Mouse (Mus musculus): Measurements from ENCODE around the gene Eid2b. TPM values are rescaled to one million over a fixed set of nuclear protein-coding genes. Genes with fewer than 3 reads are reported as not detected.
"Not testable (repeated sequence)": the region's sequence is repeated elsewhere in the genome, so short reads cannot be mapped to it uniquely, and the experiment has no call there.

The Eid2b gene
- 10 to 100 TPM; 13.7 to 16.8 (median 15.2) TPM for total RNA-seq (2022)

DNA sequence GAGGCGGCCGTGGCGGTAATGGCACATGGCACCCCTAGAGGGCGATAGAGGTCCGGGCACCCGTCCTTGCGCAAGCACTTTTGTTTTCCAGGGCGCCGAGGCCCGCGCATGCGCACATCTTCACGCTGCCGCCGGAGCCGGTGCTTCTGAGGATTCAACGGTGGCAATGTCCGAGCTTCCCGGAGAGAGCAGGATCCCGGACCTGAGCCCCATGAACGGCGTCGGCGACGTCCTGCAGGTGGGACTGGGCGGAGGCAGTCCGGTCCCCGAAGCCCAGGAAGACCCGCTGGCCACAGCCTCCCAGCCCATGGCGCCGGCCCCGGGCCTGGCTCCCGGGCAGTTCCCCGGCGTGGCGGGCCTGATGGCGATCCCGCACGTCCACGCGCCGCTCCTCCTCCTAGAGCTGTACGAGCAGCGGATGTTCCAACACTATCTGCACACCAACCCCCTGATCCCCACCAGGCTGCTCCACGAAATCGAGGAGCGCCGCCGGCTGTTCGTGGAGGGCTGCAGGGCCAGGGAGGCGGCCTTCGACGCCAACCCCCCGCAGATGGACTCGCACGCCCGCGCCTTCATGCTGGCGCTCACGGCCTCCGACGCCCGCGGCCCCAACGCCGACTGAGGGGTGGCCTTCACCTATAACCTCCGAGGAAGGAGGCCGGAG, at the start of gene Eid2b:
TSS of gene Eid2b (plus strand) at position 125 of the 664 bp plus-strand sequence.
- peak; percentile 95 for DNase-seq (ENCODE audit: low spot score)

DNA sequence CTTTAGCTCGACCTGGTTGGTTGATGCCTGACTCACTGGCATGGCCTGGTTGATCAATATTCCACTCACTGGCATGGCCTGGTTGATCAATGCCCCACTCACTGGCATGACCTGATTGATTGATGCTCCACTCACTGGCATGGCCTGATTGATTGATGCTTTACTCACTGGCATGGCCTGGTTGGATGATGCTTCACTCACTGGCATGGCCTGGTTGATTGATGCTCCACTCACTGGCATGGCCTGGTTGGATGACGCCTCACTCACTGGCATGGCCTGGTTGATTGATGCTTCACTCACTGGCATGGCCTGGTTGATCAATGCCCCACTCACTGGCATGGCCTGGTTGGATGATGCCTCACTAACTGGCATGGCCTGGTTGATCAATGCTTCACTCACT, 33.6 kb upstream of the Eid2b start:
- not testable (repeated sequence) for DNase-seq (ENCODE audit: low spot score)

- DNase-seq (ENCODE audit: low spot score), result no peak
Observed at GRCm38 (mm10) chr7:28248957-28249356, 28.6 kb upstream of the Eid2b start.

DNA sequence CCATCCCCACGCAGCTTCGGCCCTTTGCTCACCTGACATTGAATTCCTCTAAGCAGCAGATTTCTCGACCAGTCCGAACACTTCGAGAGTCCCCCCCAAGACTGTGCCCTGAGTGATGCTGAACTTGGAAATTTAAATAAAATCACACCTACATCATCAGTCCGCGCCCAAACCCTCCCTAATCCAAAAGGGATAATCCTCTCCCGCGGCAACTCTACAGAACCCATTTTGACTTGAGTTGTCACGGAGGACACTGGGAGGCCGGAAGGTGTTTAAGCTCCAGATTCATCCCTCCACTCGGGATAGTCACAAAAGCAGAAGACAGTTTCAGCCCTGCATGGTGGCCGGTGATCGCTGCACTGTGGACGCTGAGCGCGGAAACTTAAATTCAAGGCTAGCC, 25.6 kb upstream of the Eid2b start:
- DNase-seq (ENCODE audit: low spot score), result no peak

DNA sequence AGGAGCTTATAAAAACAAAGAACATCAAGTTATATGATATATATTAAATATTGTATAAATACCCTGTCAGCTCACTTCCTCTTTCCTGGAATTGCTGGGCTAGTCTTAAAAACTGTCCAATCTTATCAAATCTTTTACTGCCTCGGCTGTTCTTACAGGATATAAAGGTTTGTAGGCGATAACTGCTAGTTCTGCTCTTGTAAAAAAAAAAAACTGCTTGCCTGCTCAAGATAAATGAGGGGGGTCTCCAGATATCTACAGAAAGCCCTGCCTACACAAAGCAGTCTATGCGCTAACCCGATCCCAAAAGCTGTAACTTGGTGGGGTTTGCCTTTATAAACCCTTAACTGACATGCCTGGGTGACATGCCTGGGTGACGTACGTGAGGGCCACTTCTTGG, 22.9 kb upstream of the Eid2b start:
- no peak for DNase-seq (ENCODE audit: low spot score)

DNA sequence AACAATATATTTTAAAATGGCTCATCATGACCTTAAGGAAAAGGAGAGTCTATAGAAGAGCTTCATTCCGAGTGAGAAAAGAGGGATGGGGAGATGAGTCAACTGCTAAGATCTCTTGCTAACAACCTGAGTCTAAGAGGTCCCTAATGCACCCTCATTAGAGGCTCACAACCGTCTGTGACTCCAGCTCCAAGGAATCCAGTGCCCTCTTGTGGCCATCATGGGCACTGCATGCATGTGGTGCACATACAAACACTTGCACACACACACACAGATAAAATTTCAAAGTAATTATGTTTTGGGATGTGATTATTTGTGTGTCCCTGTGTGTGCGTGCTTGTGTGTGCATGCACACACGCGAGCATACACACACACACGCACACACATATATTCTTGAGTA, 22.1 kb upstream of the Eid2b start:
- no peak for DNase-seq (ENCODE audit: low spot score)

DNA sequence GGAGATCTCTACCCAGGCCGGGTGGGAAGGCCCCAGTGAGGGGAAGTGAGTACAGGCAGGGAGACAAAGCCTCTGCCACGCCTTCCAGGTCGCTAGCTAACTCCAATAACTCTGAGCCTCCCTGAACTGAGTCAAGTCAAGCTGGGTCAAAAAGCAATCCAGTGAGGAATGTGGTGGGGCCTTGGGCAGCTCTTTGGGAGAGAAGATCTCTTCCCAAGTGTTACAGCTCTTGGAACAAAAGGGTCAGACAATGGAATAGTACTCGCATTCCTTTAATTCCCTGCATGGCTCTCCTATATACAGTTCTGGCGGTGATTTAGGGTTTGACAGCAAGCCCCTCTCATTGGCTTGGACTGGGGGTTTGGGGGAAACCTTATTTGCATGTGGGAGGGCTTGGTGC, 14.7 kb upstream of the Eid2b start:
- DNase-seq (ENCODE audit: low spot score), result no peak

DNA sequence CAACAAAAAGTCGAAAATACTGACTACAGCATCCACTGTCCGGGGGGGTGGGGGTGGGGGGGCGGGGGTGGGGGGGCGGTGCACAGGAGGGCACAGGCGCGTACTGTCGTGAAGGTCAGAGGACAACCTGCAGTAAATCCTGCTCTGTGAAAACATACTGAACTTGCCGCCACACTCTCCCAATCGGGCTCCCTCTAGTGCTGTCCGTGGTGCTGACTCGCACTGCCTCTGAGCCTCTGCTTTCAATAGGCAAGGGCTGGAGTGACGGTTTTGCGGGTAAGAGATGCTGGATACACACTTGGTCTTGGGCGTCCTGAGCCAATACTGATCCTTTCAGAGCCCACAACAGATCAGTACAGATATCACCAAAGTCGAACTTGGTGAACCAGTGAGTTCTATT, 13.8 kb upstream of the Eid2b start:
- peak; percentile 28 for DNase-seq (ENCODE audit: low spot score)

GRCm38 (mm10) chr7:28265391-28265790, 12.1 kb upstream of the Eid2b start:
- DNase-seq (ENCODE audit: low spot score), result no peak

DNA sequence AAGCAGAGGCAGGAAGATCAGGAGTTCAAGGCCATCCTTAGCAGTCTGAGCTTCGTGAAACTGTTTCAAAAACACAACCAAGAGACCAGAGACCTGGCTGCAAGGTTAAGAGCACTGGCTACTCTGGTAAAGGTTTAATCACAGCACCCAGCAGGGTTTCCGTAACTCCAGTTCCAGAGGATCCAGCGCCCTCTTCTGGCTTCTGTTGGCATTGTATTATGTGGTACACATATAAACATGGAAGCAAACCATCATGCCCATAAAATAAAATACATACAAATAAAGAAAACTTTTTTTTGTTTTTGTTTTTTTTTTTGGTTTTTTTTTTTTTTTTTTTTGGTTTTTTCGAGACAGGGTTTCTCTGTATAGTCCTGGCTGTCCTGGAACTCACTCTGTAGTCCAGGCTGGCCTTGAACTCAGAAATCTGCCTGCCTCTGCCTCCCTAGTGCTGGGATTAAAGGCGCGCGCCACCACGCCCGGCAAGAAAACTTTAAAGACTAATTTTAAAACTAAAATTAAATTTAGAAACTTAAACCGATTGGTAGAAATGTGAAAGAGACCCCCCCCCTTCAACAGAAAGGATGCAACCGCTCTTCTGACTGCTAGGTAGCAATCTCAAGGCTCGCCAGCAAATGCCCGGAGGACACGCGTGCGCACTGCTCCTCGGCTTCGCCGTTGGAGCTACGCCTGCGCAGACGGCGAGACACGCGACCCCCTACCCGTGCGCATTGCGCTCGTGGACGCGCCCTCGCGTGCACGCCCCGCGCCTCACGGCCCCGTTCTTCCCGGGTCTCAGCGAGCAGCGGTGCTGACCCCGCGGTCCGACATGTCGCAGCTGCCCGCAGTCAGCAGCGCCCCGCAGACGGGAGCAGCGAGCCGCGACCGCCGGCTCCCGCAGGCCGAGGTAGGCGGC, 10.2 kb upstream of the Eid2b start, which contains the start of gene Eid2:
TSS of gene Eid2 (plus strand) at position 753 of the 913 bp plus-strand sequence.
- DNase-seq (ENCODE audit: low spot score), result peak; percentile 73

DNA sequence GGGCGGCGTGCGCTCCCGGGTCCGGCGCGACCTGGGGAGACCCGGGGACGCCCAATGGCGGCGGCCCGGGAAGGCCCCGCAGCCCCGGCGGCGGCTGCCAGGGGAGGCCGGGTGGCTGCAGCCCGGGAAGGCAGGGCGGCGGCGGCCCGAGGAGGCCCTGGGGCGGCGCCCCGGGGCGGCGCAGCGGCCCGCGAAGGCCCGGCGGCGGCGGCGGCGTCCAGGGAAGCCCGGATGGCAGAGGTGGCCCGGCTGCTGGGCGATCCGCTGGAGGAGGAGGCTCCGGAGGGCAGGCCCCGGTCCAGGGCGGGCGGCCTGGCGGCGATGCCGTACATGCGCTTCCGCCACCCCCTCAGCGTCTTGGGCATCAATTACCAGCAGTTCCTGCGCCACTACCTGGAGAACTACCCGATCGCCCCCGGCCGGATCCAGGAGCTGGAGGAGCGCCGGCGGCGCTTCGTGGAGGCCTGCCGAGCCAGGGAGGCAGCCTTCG, 9.5 kb upstream of the Eid2b start:
- DNase-seq (ENCODE audit: low spot score), result peak; percentile 33

- no peak for DNase-seq (ENCODE audit: low spot score)
Observed at GRCm38 (mm10) chr7:28268576-28268975, 9.0 kb upstream of the Eid2b start.

GRCm38 (mm10) chr7:28269355-28269754, 8.2 kb upstream of the Eid2b start:
- no peak for DNase-seq (ENCODE audit: low spot score)

GRCm38 (mm10) chr7:28271761-28272160, 5.8 kb upstream of the Eid2b start:
- DNase-seq (ENCODE audit: low spot score), result no peak

DNA sequence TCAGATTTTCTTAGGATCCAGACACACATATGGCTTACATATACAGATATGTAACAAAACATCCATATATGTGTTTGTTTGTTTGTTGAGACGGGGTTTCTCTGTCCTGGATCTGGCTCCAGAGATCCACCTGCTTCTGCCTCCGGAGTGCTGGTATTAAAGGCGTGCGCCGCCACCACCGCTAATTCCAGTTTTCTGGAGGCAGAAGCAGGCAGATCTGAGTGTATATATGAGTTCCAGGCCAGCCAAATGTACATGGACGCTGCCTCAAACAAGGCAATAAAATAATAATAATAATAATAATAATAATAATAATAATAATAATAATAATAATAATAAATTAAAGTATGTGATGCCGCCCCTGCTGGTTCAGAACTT, 313 bp upstream of the Eid2b start:
- no peak for DNase-seq (ENCODE audit: low spot score)

DNA sequence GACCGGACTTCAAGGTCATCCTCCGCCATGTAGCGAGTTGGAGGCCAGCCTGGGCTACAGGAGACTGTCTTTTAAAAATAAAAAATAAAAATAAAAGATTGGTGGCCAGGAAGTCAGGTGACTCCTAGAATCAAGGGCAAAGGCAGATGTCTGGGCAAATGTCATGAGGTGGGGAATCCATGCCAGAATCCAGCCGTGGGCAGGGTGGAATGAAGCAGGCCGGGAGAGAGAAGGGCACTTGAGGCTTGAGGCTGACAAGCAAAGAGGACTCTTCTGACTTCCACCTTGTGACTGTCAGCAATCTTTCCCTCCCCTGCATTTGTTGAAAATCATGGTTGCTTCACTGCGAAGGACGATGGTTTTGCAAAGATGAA, 727 bp downstream of the Eid2b start:
- DNase-seq (ENCODE audit: low spot score), result no peak

GRCm38 (mm10) chr7:28280630-28281029, 3.1 kb downstream of the Eid2b start:
- no peak for DNase-seq (ENCODE audit: low spot score)

DNA sequence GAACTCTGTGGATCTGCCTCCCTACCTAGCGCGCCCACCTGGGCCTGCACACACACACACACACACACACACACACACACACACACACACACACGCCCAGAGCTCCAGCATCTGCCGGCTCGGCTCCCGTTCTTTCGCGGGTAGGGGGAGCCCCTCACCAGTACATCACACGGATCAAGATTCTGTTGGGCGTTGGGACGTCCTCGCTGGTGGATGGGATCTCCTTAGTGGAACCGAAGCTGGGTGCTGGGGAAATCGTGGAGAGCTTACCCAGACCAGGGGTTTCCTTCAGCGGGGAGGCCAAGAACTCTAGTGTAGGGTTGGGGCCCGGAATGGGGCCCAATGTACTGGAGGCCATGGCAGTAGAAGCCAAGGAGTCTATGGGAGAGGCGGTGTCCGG, 12.6 kb downstream of the Eid2b start:
- no peak for DNase-seq (ENCODE audit: low spot score)

DNA sequence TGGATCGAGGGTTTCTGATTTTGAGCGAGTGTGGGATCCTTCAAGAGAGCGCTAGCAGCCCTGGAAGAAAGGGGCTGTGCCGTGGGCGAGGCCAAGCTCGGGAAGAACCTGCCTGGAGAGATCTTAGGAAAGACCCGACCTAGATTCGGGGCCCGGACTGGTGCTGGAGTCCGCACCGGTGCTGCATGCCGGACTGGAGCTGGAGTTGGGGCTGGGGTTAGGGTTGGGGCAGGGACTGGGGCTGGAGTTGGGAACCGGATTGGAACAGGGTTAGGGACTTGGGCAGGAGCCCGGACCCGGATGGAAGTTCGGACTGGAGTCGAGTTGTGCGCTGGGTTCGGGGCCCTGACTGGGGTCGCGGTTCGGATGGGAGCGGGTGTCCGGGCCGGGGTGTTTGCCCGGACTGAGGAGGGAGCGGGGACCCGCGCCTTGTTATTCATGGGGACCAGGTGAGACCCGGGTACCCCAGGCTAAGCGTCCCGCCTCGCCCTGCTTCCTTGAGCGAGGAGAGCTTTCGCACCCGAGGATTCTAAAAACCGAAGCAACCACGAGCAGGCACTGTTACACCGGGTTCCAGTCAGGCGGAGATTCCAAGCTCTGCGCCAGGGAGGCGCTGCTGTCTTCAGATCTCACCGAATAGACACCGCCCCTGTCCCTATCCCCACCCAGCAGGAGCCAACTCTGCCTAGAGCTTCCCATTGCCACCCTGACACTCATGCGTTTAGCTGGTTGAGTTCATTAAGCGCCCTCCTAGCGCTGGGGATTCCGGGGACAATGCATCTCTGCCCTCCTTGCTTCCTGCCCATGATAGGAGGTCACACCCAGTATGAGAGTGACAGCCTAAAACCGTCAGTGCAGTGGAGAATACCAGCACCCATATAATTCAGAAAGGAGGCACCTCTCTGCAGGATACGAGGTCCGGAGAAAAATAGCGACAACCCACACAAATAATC, 13.4 kb downstream of the Eid2b start, which contains the start of gene Selenov:
TSS of gene Selenov (minus strand) at position 549 of the 953 bp plus-strand sequence.
- no peak for DNase-seq (ENCODE audit: low spot score)

- DNase-seq (ENCODE audit: low spot score), result no peak
Observed at GRCm38 (mm10) chr7:28294481-28294880, 16.9 kb downstream of the Eid2b start.

DNA sequence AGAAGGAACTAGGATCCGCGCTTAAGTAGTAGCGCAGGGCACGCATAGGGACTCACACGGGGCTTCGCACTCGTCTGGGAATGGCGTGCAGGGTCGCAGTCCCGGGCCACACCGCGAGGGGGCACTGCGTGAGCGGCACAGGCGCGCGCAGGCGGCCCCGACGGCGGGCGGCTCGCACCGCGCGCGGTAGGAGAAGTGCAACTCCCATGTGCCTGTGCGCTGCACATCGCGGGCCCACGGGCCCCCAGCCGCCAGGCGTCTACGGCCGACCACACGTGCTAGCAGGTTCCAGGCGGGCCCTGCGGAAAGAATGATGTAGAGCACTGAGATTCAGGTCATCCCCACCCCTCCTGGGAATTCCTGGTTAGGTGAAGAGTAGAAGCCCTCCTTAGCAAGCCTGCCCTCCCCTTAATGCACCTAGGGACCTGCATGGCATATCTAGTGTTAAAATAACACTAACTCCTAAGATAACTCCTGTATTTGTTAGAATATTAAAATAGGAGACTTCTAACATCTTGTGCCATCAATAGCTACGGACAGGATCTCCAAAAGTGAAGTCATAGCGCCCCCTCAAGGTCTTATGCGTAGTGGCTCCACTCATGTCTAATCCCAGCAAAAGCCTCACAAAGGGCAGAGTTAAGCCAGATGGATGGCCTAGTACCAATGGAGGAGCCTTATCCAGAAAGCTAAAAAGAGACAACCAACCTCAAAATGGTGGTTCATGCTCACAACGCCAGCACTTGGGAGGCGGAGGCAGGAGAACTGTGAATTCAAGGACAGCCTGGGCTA, 21.5 kb downstream of the Eid2b start:
- no peak for DNase-seq (ENCODE audit: low spot score)
